Mouse (Mus musculus) neutrophil, adult 59 days (primary cell): ENCODE data around the gene Mid1ip1. TPM values are rescaled to one million over a fixed set of nuclear protein-coding genes. Genes with fewer than 3 reads are reported as not detected.

Source experiments
- total RNA-seq, 2 experiments: library from RNA; stranded (reverse); gene quantifications; 1 replicate in 1 of 2; 2 replicates in 1 of 2; pipeline ENCODE4 v1.2.4; 2023

The Mid1ip1 gene
- 100 to 1,000 TPM in 1 of 2 experiments, 10 to 100 TPM in 1; 96.3 to 114 TPM for total RNA-seq

GRCm38 (mm10) chrX:10714696-10715140, at the start of gene Mid1ip1:
Gene Mid1ip1 (plus strand): TSS chrX:10715013.

Other genes starting within 250 kb of the Mid1ip1 start
- gene Tspan7, start 229.9 kb upstream of the Mid1ip1 start, total RNA-seq = under 1 TPM in 1 of 2 experiments, not detected in 1; 0.47 TPM